Mouse (Mus musculus): ENCODE data around the gene 3110009E18Rik. TPM values are rescaled to one million over a fixed set of nuclear protein-coding genes. Genes with fewer than 3 reads are reported as not detected.

The 3110009E18Rik gene
- polyA plus RNA-seq, 1 experiment from 2014 or later = 14.6 TPM

DNA sequence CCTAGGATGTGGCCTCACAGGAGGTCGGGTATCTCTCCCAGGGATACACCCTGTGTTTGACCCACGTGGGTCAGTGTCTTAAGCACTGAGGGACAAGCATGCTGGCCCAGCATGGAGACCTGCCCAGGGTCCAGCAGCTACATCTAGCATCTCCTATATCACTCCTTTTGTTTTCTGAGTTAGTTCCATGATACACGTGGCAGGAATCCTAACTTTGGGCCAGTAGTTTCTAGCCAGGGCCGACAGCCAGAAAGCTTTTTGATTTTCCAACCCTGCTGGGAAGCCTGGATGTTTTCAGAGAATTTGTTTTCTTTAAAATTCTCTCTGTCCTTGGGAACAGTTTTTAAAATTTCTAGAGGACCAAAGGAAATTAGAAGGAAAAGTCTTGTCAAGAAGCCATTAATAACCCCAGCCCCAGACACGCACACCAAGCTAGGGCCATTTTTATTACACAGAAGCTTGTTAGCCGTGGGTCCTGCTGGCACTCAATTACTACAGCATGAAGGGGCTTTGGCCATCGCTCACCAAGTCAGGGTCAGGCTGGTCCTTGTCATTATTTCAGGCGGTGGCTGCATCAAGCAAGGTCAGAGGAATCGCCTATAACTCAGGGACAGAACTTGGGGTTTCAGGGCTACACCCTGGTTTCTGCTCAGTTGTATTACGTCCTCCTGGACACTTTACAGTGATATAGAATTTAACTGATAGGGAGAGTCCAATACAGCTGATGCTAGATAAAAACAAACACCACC lies 108.9 kb downstream of the 3110009E18Rik start:
- ATAC-seq = no peak
- H3K9me3 ChIP-seq (ENCODE audit: control insufficient read depth, low read length) = no peaks in the 10 kb centered on the region
- WGBS = 83% methylated on average over 10 of the region's 10 CpGs
- no peaks in the 10 kb centered on the region for H3K4me1 ChIP-seq (ENCODE audit: control insufficient read depth, insufficient read depth, low read length)
- no peaks in the 10 kb centered on the region for H3K27me3 ChIP-seq (replicated peaks; ENCODE audit: control insufficient read depth, insufficient read depth, low read length)
- H3K9ac ChIP-seq (ENCODE audit: low read depth, low read length) = no peak overlapping the region
- no peak overlapping the region for H3K4me3 ChIP-seq (ENCODE audit: low read length)
- H3K4me2 ChIP-seq (ENCODE audit: low read depth, low read length) = no peak overlapping the region
- H3K36me3 ChIP-seq (ENCODE audit: control insufficient read depth, insufficient read depth, low read length) = no peaks in the 10 kb centered on the region
- H3K27ac ChIP-seq (ENCODE audit: low read length) = no peak overlapping the region

DNA sequence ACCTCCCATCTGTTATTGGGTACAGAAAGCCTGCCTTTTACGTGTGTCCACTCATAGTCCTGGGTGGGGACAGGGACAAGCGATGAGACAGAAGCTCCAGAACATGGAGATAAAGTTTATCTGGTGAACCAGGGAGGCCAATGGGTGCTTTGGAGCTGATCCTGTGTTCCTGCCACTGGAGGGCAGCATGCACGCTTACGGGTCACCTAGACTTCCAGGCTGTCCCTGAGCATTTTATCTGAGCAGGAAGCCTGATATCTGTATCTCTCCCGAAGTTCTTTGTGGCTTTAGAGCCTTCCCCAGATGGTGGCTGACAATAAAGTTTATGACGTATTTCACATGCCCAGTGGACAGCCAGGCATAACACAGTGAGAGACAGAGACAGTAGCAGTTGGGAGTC lies 110.3 kb downstream of the 3110009E18Rik start:
- Histone ChIP-seq H3K4me1 (ENCODE audit: control insufficient read depth, insufficient read depth, low read length) (no peaks in the 10 kb centered on the region), H3K9me3 (ENCODE audit: control insufficient read depth, low read length) (no peaks in the 10 kb centered on the region), H3K9ac (ENCODE audit: low read depth, low read length) (no peak overlapping the region), H3K36me3 (ENCODE audit: control insufficient read depth, insufficient read depth, low read length) (no peaks in the 10 kb centered on the region), H3K27me3 (replicated peaks; ENCODE audit: control insufficient read depth, insufficient read depth, low read length) (no peaks in the 10 kb centered on the region), H3K4me2 (ENCODE audit: low read depth, low read length) (no peak overlapping the region), H3K27ac (ENCODE audit: low read length) (no peak overlapping the region), H3K4me3 (ENCODE audit: low read length) (no peak overlapping the region)
- peak; percentile 93 for ATAC-seq
- 30% methylated on average over 6 of the region's 6 CpGs for WGBS

GRCm38 (mm10) chr1:120232170-120232569 lies 111.2 kb downstream of the 3110009E18Rik start:
- H3K4me2 ChIP-seq (ENCODE audit: low read depth, low read length) = no peak overlapping the region

GRCm38 (mm10) chr1:120235631-120236215 lies 114.7 kb downstream of the 3110009E18Rik start:
- no peak for ATAC-seq
- WGBS = 91% methylated on average over 6 of the region's 6 CpGs
- no peak overlapping the region for H3K27ac ChIP-seq (ENCODE audit: low read length)

More at GRCm38 (mm10) chr1:120232170-120232569, 111.2 kb downstream of the 3110009E18Rik start:
- Histone ChIP-seq H3K27ac (ENCODE audit: low read length) (no peak overlapping the region), H3K36me3 (ENCODE audit: control insufficient read depth, insufficient read depth, low read length) (no peaks in the 10 kb centered on the region), H3K9ac (ENCODE audit: low read depth, low read length) (no peak overlapping the region), H3K9me3 (ENCODE audit: control insufficient read depth, low read length) (no peaks in the 10 kb centered on the region), H3K4me1 (ENCODE audit: control insufficient read depth, insufficient read depth, low read length) (no peaks in the 10 kb centered on the region), H3K4me3 (ENCODE audit: low read length) (no peak overlapping the region), H3K27me3 (replicated peaks; ENCODE audit: control insufficient read depth, insufficient read depth, low read length) (no peaks in the 10 kb centered on the region)
- WGBS = 76% methylated on average over 6 of the region's 6 CpGs
- ATAC-seq = no peak

DNA sequence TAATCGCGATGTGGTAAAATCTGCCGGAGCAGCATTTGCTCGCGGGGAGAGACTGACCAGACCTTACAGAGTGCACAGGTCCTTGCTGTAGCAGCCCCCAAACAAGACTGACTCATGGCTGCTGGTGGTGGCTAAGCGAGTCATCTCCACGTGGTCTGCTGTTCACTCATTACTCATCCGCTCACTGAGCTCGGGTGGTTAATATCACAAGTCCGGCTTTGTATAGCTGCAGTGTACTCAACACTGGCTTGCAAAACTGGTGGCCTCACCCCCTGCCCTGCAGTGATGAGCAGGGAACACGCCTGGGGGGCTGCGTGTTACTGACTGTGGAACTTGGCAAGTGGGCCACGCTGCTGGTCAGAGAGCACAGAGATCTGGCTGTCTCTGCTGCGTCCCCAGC lies 115.4 kb downstream of the 3110009E18Rik start:
- 69% methylated on average over 14 of the region's 14 CpGs for WGBS
- H3K27ac ChIP-seq (ENCODE audit: low read length) = no peak overlapping the region
- no peak for ATAC-seq
- no peaks in the 10 kb centered on the region for H3K36me3 ChIP-seq (ENCODE audit: control insufficient read depth, insufficient read depth, low read length)
- no peaks in the 10 kb centered on the region for H3K9me3 ChIP-seq (ENCODE audit: control insufficient read depth, low read length)
- H3K9ac ChIP-seq (ENCODE audit: low read depth, low read length) = no peak overlapping the region
- H3K4me1 ChIP-seq (ENCODE audit: control insufficient read depth, insufficient read depth, low read length) = no peaks in the 10 kb centered on the region
- no peak overlapping the region for H3K4me3 ChIP-seq (ENCODE audit: low read length)
- H3K4me2 ChIP-seq (ENCODE audit: low read depth, low read length) = no peak overlapping the region
- no peaks in the 10 kb centered on the region for H3K27me3 ChIP-seq (replicated peaks; ENCODE audit: control insufficient read depth, insufficient read depth, low read length)

More at GRCm38 (mm10) chr1:120235631-120236215, 114.7 kb downstream of the 3110009E18Rik start:
- Histone ChIP-seq H3K4me1 (ENCODE audit: control insufficient read depth, insufficient read depth, low read length) (no peaks in the 10 kb centered on the region), H3K9me3 (ENCODE audit: control insufficient read depth, low read length) (no peaks in the 10 kb centered on the region), H3K9ac (ENCODE audit: low read depth, low read length) (no peak overlapping the region), H3K36me3 (ENCODE audit: control insufficient read depth, insufficient read depth, low read length) (no peaks in the 10 kb centered on the region), H3K27me3 (replicated peaks; ENCODE audit: control insufficient read depth, insufficient read depth, low read length) (no peaks in the 10 kb centered on the region), H3K4me2 (ENCODE audit: low read depth, low read length) (no peak overlapping the region), H3K4me3 (ENCODE audit: low read length) (no peak overlapping the region)

DNA sequence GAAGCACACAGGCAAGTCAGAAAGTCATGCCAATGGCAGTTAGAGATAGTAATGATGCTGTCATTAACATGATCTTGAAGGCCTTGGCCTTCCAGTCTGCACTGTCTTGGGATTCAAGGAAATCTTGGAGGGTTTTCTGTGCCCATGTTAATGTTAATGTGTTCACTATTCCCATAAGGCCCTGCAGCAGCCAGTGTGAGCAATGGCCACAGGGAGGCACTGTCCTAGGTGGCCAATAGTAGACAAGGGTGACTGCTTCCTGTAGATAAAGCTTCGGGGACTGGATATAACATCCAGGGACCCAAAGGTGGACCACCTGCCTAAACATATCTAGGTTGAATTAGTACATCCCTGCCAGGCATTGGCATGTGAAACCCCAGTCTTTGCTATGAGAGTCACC lies 116.1 kb downstream of the 3110009E18Rik start:
- Histone ChIP-seq H3K4me3 (ENCODE audit: low read length) (no peak overlapping the region), H3K9ac (ENCODE audit: low read depth, low read length) (no peak overlapping the region), H3K9me3 (ENCODE audit: control insufficient read depth, low read length) (no peaks in the 10 kb centered on the region), H3K27ac (ENCODE audit: low read length) (no peak overlapping the region), H3K4me2 (ENCODE audit: low read depth, low read length) (no peak overlapping the region), H3K36me3 (ENCODE audit: control insufficient read depth, insufficient read depth, low read length) (no peaks in the 10 kb centered on the region), H3K4me1 (ENCODE audit: control insufficient read depth, insufficient read depth, low read length) (no peaks in the 10 kb centered on the region), H3K27me3 (replicated peaks; ENCODE audit: control insufficient read depth, insufficient read depth, low read length) (no peaks in the 10 kb centered on the region)
- no peak for ATAC-seq
- WGBS = 94% methylated on average over 1 of the region's 1 CpGs

Other genes with a start within 250 kb of the 3110009E18Rik start
- 7.4 and 7.9 TPM in 2 replicates for gene Tmem177, start 208.0 kb upstream of the 3110009E18Rik start, polyA plus RNA-seq (2015; fragmentation: Nextera tagmentation; extraction: Ambion mirVana)
- not detected in 2 replicates for gene Cfap221, start 124.0 kb upstream of the 3110009E18Rik start, polyA plus RNA-seq (2015; fragmentation: Nextera tagmentation; extraction: Ambion mirVana)
- 0.51 and 0.88 TPM in 2 replicates for gene Sctr, start 114.3 kb upstream of the 3110009E18Rik start, polyA plus RNA-seq (2015; fragmentation: Nextera tagmentation; extraction: Ambion mirVana)
- 108 and 129 TPM in 2 replicates for gene Tmem37, start 47.1 kb upstream of the 3110009E18Rik start, polyA plus RNA-seq (2015; fragmentation: Nextera tagmentation; extraction: Ambion mirVana)
- gene Dbi, start 109 bp upstream of the 3110009E18Rik start, polyA plus RNA-seq (2015; fragmentation: Nextera tagmentation; extraction: Ambion mirVana) = 1,842 and 2,069 TPM in 2 replicates
- 2.1 and 3.3 TPM in 2 replicates for gene Steap3, start 151.5 kb downstream of the 3110009E18Rik start, polyA plus RNA-seq (2015; fragmentation: Nextera tagmentation; extraction: Ambion mirVana)
- gene C1ql2, start 219.4 kb downstream of the 3110009E18Rik start, polyA plus RNA-seq (2015; fragmentation: Nextera tagmentation; extraction: Ambion mirVana) = not detected in 2 replicates

Data from intestine, embryonic 16.5 days (tissue).